Mouse (Mus musculus) lung, postnatal 0 days (tissue): ENCODE results near the gene Serpinb9b.

Source experiments
- CTCF ChIP-seq: IDR thresholded peaks from 2 replicates; pipeline ENCODE4 v1.5.1; 2016; ENCODE audit warnings: antibody characterized with exemption, mild to moderate bottlenecking
- EP300 ChIP-seq: IDR thresholded peaks from 2 replicates; pipeline ENCODE4 v1.6.1; 2016; ENCODE audit warnings: antibody characterized with exemption, mild to moderate bottlenecking, control low read depth

GRCm38 (mm10) chr13:33067387-33067977 is 40.3 kb downstream of the Serpinb9b start:
- TF ChIP-seq CTCF (no peak), EP300 (no peak)
